Mouse (Mus musculus): ENCODE data around the gene Tmem163. TPM values are rescaled to one million over a fixed set of nuclear protein-coding genes. Genes with fewer than 3 reads are reported as not detected.

Gene Tmem163
- total and polyA plus RNA-seq, 3 experiments: not detected

DNA sequence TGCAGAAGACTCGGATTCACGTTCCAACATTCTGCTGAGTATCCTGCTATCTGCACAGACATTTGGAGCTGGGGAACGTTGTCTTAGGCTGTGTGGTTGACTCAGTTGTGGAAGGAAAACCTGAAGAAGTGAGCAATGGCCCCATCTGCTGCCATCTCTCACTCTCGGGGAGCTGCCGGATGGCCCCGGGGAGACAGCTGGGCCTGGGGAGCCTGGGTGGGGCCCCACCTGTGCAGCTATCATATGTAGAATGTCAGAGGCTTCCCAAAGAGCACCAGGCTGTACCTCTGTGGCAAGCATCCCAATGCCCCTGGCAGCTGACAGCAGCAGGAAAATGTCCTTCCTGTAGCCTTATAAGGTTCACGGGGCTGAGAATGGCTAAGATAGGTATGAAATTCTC, 137.4 kb downstream of the Tmem163 start:
- DNase-seq (ENCODE audit: low read depth, low spot score): no peak
- H3K9me3 ChIP-seq (replicated peaks; ENCODE audit: insufficient read depth, low read length): no peaks in the 10 kb centered on the region
- no peaks in the 10 kb centered on the region for H3K36me3 ChIP-seq (ENCODE audit: control insufficient read depth in 1 of 2, insufficient read depth in 2 of 2, low read length in 2 of 2)
- no peaks in the 10 kb centered on the region for H3K79me2 ChIP-seq (ENCODE audit: control insufficient read depth, insufficient read depth, low read length, poor library complexity)
- H3K9ac ChIP-seq (ENCODE audit: control insufficient read depth, low read depth, low read length, poor library complexity, severe bottlenecking): no peak overlapping the region
- H3K27me3 ChIP-seq (ENCODE audit: control insufficient read depth in 1 of 2, insufficient read depth in 2 of 2, low read length in 2 of 2): no peaks in the 10 kb centered on the region
- H3K27ac ChIP-seq (ENCODE audit: control insufficient read depth, low read depth, low read length): no peak overlapping the region
- TF ChIP-seq UBTF (IDR thresholded peaks at IDR 0.05; ENCODE audit: borderline replicate concordance, insufficient read depth, low read depth, low read length): no peak
- TF ChIP-seq USF2 (IDR thresholded peaks at IDR 0.05; ENCODE audit: borderline replicate concordance in 1 of 2, insufficient read depth in 1 of 2, low read depth in 1 of 2, low read length in 2 of 2): no peak
- no peak for TF ChIP-seq POLR2A (IDR thresholded peaks at IDR 0.05; ENCODE audit: control insufficient read depth in 1 of 2, insufficient read depth in 1 of 2, low read depth in 1 of 2, low read length in 2 of 2, poor library complexity in 1 of 2)
- TF ChIP-seq MAZ (IDR thresholded peaks at IDR 0.05; ENCODE audit: low read depth, low read length): no peak
- H3K4me3 ChIP-seq (ENCODE audit: control insufficient read depth in 1 of 2, insufficient read depth in 1 of 2, low read depth in 2 of 2, low read length in 2 of 2): no peak overlapping the region
- H3K4me1 ChIP-seq (ENCODE audit: control insufficient read depth in 1 of 2, insufficient read depth in 2 of 2, low read length in 2 of 2): no peaks in the 10 kb centered on the region

GRCm38 (mm10) chr1:127541522-127541921, 137.8 kb downstream of the Tmem163 start:
- Histone ChIP-seq H3K36me3 (ENCODE audit: control insufficient read depth in 1 of 2, insufficient read depth in 2 of 2, low read length in 2 of 2) (no peaks in the 10 kb centered on the region), H3K9me3 (replicated peaks; ENCODE audit: insufficient read depth, low read length) (no peaks in the 10 kb centered on the region), H3K9ac (ENCODE audit: control insufficient read depth, low read depth, low read length, poor library complexity, severe bottlenecking) (no peak overlapping the region), H3K4me1 (ENCODE audit: control insufficient read depth in 1 of 2, insufficient read depth in 2 of 2, low read length in 2 of 2) (no peaks in the 10 kb centered on the region), H3K27ac (ENCODE audit: control insufficient read depth, low read depth, low read length) (no peak overlapping the region), H3K4me3 (ENCODE audit: control insufficient read depth in 1 of 2, insufficient read depth in 1 of 2, low read depth in 2 of 2, low read length in 2 of 2) (no peak overlapping the region), H3K27me3 (ENCODE audit: control insufficient read depth in 1 of 2, insufficient read depth in 2 of 2, low read length in 2 of 2) (no peaks in the 10 kb centered on the region), H3K79me2 (ENCODE audit: control insufficient read depth, insufficient read depth, low read length, poor library complexity) (no peaks in the 10 kb centered on the region)
- no peak for TF ChIP-seq KAT2A (conservative IDR thresholded peaks at IDR 0.05; ENCODE audit: low read depth, low read length)
- no peak for TF ChIP-seq POLR2AphosphoS2 (IDR thresholded peaks at IDR 0.05; ENCODE audit: low read length)
- no peak for TF ChIP-seq CHD2 (IDR thresholded peaks at IDR 0.05; ENCODE audit: low read length)
- no peak for TF ChIP-seq HCFC1 (IDR thresholded peaks at IDR 0.05; ENCODE audit: low read depth, low read length)
- TF ChIP-seq CHD1 (IDR thresholded peaks at IDR 0.05; ENCODE audit: low read depth, low read length): no peak
- TF ChIP-seq ZNF384 (IDR thresholded peaks at IDR 0.05; ENCODE audit: low read depth, low read length): no peak
- TF ChIP-seq USF1 (IDR thresholded peaks at IDR 0.05; ENCODE audit: low read depth, low read length): no peak
- no peak for TF ChIP-seq MEF2A (IDR thresholded peaks at IDR 0.05; ENCODE audit: extremely low read depth, insufficient replicate concordance, low read depth, low read length, poor library complexity, severe bottlenecking)
- TF ChIP-seq MAZ (IDR thresholded peaks at IDR 0.05; ENCODE audit: low read depth, low read length): no peak
- no peak for TF ChIP-seq TAL1 (IDR thresholded peaks at IDR 0.05; ENCODE audit: low read length)
- no peak for TF ChIP-seq ZMIZ1 (IDR thresholded peaks at IDR 0.05; ENCODE audit: low read depth, low read length)
- TF ChIP-seq BHLHE40 (IDR thresholded peaks at IDR 0.05; ENCODE audit: borderline replicate concordance, low read depth, low read length): no peak
- TF ChIP-seq MAFK (IDR thresholded peaks at IDR 0.05; ENCODE audit: borderline replicate concordance, low read depth, low read length): no peak
- no peak for TF ChIP-seq USF2 (IDR thresholded peaks at IDR 0.05; ENCODE audit: borderline replicate concordance in 1 of 2, insufficient read depth in 1 of 2, low read depth in 1 of 2, low read length in 2 of 2)
- TF ChIP-seq NRF1 (IDR thresholded peaks at IDR 0.05; ENCODE audit: insufficient read depth, low read depth, low read length, poor library complexity, severe bottlenecking): no peak
- TF ChIP-seq TCF12 (IDR thresholded peaks at IDR 0.05; ENCODE audit: low read depth, low read length): no peak
- no peak for TF ChIP-seq E2F4 (IDR thresholded peaks at IDR 0.05; ENCODE audit: borderline replicate concordance, low read depth, low read length)
- DNase-seq (ENCODE audit: low read depth, low spot score): no peak
